Mouse (Mus musculus): ENCODE data around the gene Gm49384. TPM values are rescaled to one million over a fixed set of nuclear protein-coding genes. Genes with fewer than 3 reads are reported as not detected.
"Not testable (repeated sequence)": the region's sequence is repeated elsewhere in the genome, so short reads cannot be mapped to it uniquely, and the experiment has no call there.

The Gm49384 gene
- polyA plus RNA-seq, 1 experiment from 2014 or later, result 21.5 TPM

GRCm38 (mm10) chr12:69183583-69184308 is 20.3 kb downstream of the Gm49384 start, which contains the start of the genes Rpl36al and Mgat2:
TSS of gene Rpl36al (minus strand) at chr12:69184083.
TSS of gene Mgat2 (plus strand) at chr12:69184157.
- Histone ChIP-seq H3K36me3 (peaks cover 10% of the 10 kb centered on the region), H3K27ac (peak within 1 kb of the TSS; percentile 92), H3K9ac (peak within 1 kb of the TSS; percentile 87), H3K9me3 (no peaks in the 10 kb centered on the region), H3K27me3 (replicated peaks) (no peaks in the 10 kb centered on the region), H3K4me1 (peaks cover 17% of the 10 kb centered on the region), H3K4me3 (replicated peaks) (peak within 1 kb of the TSS; percentile 94), H3K4me2 (peak within 1 kb of the TSS; percentile 95)
- under 1% methylated on average over 84 of the region's 84 CpGs for WGBS
- ATAC-seq (ENCODE audit: insufficient read depth, low FRiP score, low read depth), result peak; percentile 99

GRCm38 (mm10) chr12:69181800-69182199 is 22.3 kb downstream of the Gm49384 start:
- no peaks in the 10 kb centered on the region for H3K9me3 ChIP-seq
- no peak overlapping the region for H3K4me2 ChIP-seq
- H3K4me3 ChIP-seq (replicated peaks), result no peak overlapping the region
- ATAC-seq (ENCODE audit: insufficient read depth, low FRiP score, low read depth), result no peak
- H3K27me3 ChIP-seq (replicated peaks), result no peaks in the 10 kb centered on the region
- H3K4me1 ChIP-seq, result peaks cover 12% of the 10 kb centered on the region
- H3K9ac ChIP-seq, result no peak overlapping the region
- no peak overlapping the region for H3K27ac ChIP-seq
- H3K36me3 ChIP-seq, result peaks cover 6% of the 10 kb centered on the region; the same call in 1 of the 2 replicates
- 84% methylated on average over 4 of the region's 4 CpGs for WGBS

GRCm38 (mm10) chr12:69179371-69179770 is 24.7 kb downstream of the Gm49384 start:
- no peak for ATAC-seq (ENCODE audit: insufficient read depth, low FRiP score, low read depth)

GRCm38 (mm10) chr12:69177526-69177925 is 26.5 kb downstream of the Gm49384 start:
- Histone ChIP-seq H3K4me2 (no peak overlapping the region), H3K27ac (no peak overlapping the region), H3K9ac (no peak overlapping the region), H3K9me3 (no peaks in the 10 kb centered on the region), H3K36me3 (peaks cover 12% of the 10 kb centered on the region; the same call in 1 of the 2 replicates), H3K4me3 (replicated peaks) (no peak overlapping the region), H3K4me1 (no peaks in the 10 kb centered on the region), H3K27me3 (replicated peaks) (no peaks in the 10 kb centered on the region)
- ATAC-seq (ENCODE audit: insufficient read depth, low FRiP score, low read depth), result no peak
- WGBS, result 83% methylated on average over 3 of the region's 3 CpGs

More at GRCm38 (mm10) chr12:69179371-69179770, 24.7 kb downstream of the Gm49384 start:
- Histone ChIP-seq H3K27me3 (replicated peaks) (no peaks in the 10 kb centered on the region), H3K36me3 (peaks cover 12% of the 10 kb centered on the region; the same call in 1 of the 2 replicates), H3K4me3 (replicated peaks) (no peak overlapping the region), H3K4me1 (no peaks in the 10 kb centered on the region), H3K27ac (no peak overlapping the region), H3K9ac (no peak overlapping the region), H3K9me3 (no peaks in the 10 kb centered on the region), H3K4me2 (no peak overlapping the region)
- 71% methylated on average over 12 of the region's 12 CpGs for WGBS

GRCm38 (mm10) chr12:69175975-69176374 is 28.1 kb downstream of the Gm49384 start:
- Histone ChIP-seq H3K27me3 (replicated peaks) (no peaks in the 10 kb centered on the region), H3K27ac (no peak overlapping the region), H3K9ac (no peak overlapping the region), H3K4me2 (no peak overlapping the region), H3K4me1 (no peaks in the 10 kb centered on the region), H3K36me3 (0 out of 2 replicates have a peak, but pooled peaks cover 6% of the 10 kb centered on the region), H3K4me3 (replicated peaks) (no peak overlapping the region), H3K9me3 (no peaks in the 10 kb centered on the region)
- peak; percentile 53; the same call in 1 of the 2 replicates for ATAC-seq (ENCODE audit: insufficient read depth, low FRiP score, low read depth)
- 84% methylated on average over 3 of the region's 3 CpGs for WGBS

GRCm38 (mm10) chr12:69171307-69171706 is 32.8 kb downstream of the Gm49384 start:
- Histone ChIP-seq H3K27ac (no peak overlapping the region), H3K27me3 (replicated peaks) (no peaks in the 10 kb centered on the region), H3K4me1 (no peaks in the 10 kb centered on the region), H3K9me3 (no peaks in the 10 kb centered on the region), H3K36me3 (0 out of 2 replicates have a peak, but pooled peaks cover 6% of the 10 kb centered on the region), H3K4me2 (no peak overlapping the region), H3K4me3 (replicated peaks) (no peak overlapping the region), H3K9ac (no peak overlapping the region)
- ATAC-seq (ENCODE audit: insufficient read depth, low FRiP score, low read depth), result no peak
- WGBS, result 96% methylated on average over 2 of the region's 2 CpGs

GRCm38 (mm10) chr12:69168461-69169106 is 35.5 kb downstream of the Gm49384 start, which contains the start of gene Lrr1:
TSS of gene Lrr1 (plus strand) at chr12:69168814.
- WGBS, result under 1% methylated on average over 40 of the region's 40 CpGs
- H3K27me3 ChIP-seq (replicated peaks), result no peaks in the 10 kb centered on the region

GRCm38 (mm10) chr12:69167656-69168460 is 36.2 kb downstream of the Gm49384 start:
- Histone ChIP-seq H3K27ac (0 out of 2 replicates have a peak overlapping the region, but pooled peaks have one; percentile 77), H3K9ac (peak overlapping the region; percentile 55), H3K4me1 (no peaks in the 10 kb centered on the region), H3K36me3 (no peaks in the 10 kb centered on the region), H3K27me3 (replicated peaks) (no peaks in the 10 kb centered on the region), H3K9me3 (no peaks in the 10 kb centered on the region), H3K4me2 (peak overlapping the region; percentile 86), H3K4me3 (replicated peaks) (peak overlapping the region; percentile 94)
- WGBS, result 9% methylated on average over 18 of the region's 18 CpGs
- peak; percentile 15; the same call in 1 of the 2 replicates for ATAC-seq (ENCODE audit: insufficient read depth, low FRiP score, low read depth)

More at GRCm38 (mm10) chr12:69168461-69169106, 35.5 kb downstream of the Gm49384 start, which contains the start of gene Lrr1:
- Histone ChIP-seq H3K36me3 (no peaks in the 10 kb centered on the region), H3K27ac (peak within 1 kb of the TSS; percentile 77; the same call in 1 of the 2 replicates), H3K4me2 (peak within 1 kb of the TSS; percentile 86), H3K9ac (peak within 1 kb of the TSS; percentile 55), H3K4me1 (no peaks in the 10 kb centered on the region), H3K4me3 (replicated peaks) (peak within 1 kb of the TSS; percentile 94), H3K9me3 (no peaks in the 10 kb centered on the region)
- ATAC-seq (ENCODE audit: insufficient read depth, low FRiP score, low read depth), result peak; percentile 87

GRCm38 (mm10) chr12:69166861-69167581 is 37.0 kb downstream of the Gm49384 start:
- not testable (repeated sequence) for H3K4me2 ChIP-seq; H3K27ac ChIP-seq; H3K9ac ChIP-seq; ATAC-seq (ENCODE audit: insufficient read depth, low FRiP score, low read depth); H3K9me3 ChIP-seq; H3K27me3 ChIP-seq (replicated peaks); H3K36me3 ChIP-seq; H3K4me3 ChIP-seq (replicated peaks); H3K4me1 ChIP-seq
- 71% methylated on average over 8 of the region's 8 CpGs for WGBS

GRCm38 (mm10) chr12:69164904-69165303 is 39.2 kb downstream of the Gm49384 start:
- Histone ChIP-seq H3K27ac (no peak overlapping the region), H3K4me1 (no peaks in the 10 kb centered on the region), H3K9ac (no peak overlapping the region), H3K9me3 (no peaks in the 10 kb centered on the region), H3K4me2 (no peak overlapping the region), H3K27me3 (replicated peaks) (no peaks in the 10 kb centered on the region), H3K36me3 (no peaks in the 10 kb centered on the region), H3K4me3 (replicated peaks) (no peak overlapping the region)
- ATAC-seq (ENCODE audit: insufficient read depth, low FRiP score, low read depth), result peak; percentile 67
- WGBS, result 42% methylated on average over 3 of the region's 3 CpGs

GRCm38 (mm10) chr12:69163586-69163985 is 40.5 kb downstream of the Gm49384 start:
- not testable (repeated sequence) for H3K4me3 ChIP-seq (replicated peaks); H3K36me3 ChIP-seq; H3K9ac ChIP-seq; H3K27me3 ChIP-seq (replicated peaks); H3K27ac ChIP-seq; H3K4me2 ChIP-seq; H3K9me3 ChIP-seq; ATAC-seq (ENCODE audit: insufficient read depth, low FRiP score, low read depth); H3K4me1 ChIP-seq
- 78% methylated on average over 4 of the region's 4 CpGs for WGBS
